Mouse (Mus musculus) MEL (cell line): Measurements from ENCODE around the gene Mcoln3. TPM values are rescaled to one million over a fixed set of nuclear protein-coding genes. Genes with fewer than 3 reads are reported as not detected.
A peak's percentile ranks its signal among the peaks of the same experiment; 100 is the strongest.

ENCODE experiments used
- DNase-seq: peaks from one replicate; pipeline ENCODE4 v3.0.0; 2011; ENCODE audit warnings: low read depth, low spot score
- H3K27ac ChIP-seq: 2 replicates; pipeline ENCODE4 v1.5.1; 2012; ENCODE audit warnings: low read depth, mild to moderate bottlenecking, control low read depth, low read length, moderate library complexity; ENCODE audit not compliant: control insufficient read depth
- H3K27me3 ChIP-seq, 2 experiments: fragments of 150-350 bp in 1 of 2; sonication (generic) in 1 of 2; 2 replicates each; pipeline ENCODE4 v1.6.1; 2012; ENCODE audit warnings: low read length in 2 of 2, mild to moderate bottlenecking in 2 of 2, improper control_type of control experiment in 1 of 2, moderate library complexity in 1 of 2; ENCODE audit not compliant: insufficient read depth in 2 of 2, control insufficient read depth in 1 of 2
- H3K36me3 ChIP-seq, 2 experiments: 2 replicates each; pipeline ENCODE4 v1.6.1; 2012 to 2014; ENCODE audit warnings: low read length in 2 of 2, improper control_type of control experiment in 1 of 2, inconsistent platforms in 1 of 2, mild to moderate bottlenecking in 1 of 2; ENCODE audit not compliant: insufficient read depth in 2 of 2, control insufficient read depth in 1 of 2
- H3K4me1 ChIP-seq, 2 experiments: fragments of 150-350 bp in 1 of 2; sonication (generic) in 1 of 2; 2 replicates each; pipeline ENCODE4 v1.6.1; 2012; ENCODE audit warnings: low read length in 2 of 2, improper control_type of control experiment in 1 of 2, mild to moderate bottlenecking in 1 of 2; ENCODE audit not compliant: insufficient read depth in 2 of 2, control insufficient read depth in 1 of 2
- H3K4me3 ChIP-seq, 2 experiments: fragments of 150-350 bp in 1 of 2; sonication (generic) in 1 of 2; 2 replicates each; pipeline ENCODE4 v1.5.1; 2012; ENCODE audit warnings: low read depth in 2 of 2, low read length in 2 of 2, mild to moderate bottlenecking in 2 of 2, moderate library complexity in 2 of 2, control low read depth in 1 of 2, improper control_type of control experiment in 1 of 2; ENCODE audit not compliant: control insufficient read depth in 1 of 2, insufficient read depth in 1 of 2
- H3K79me2 ChIP-seq: 2 replicates; pipeline ENCODE4 v1.6.1; 2012; ENCODE audit warnings: mild to moderate bottlenecking, low read length, moderate library complexity; ENCODE audit not compliant: control insufficient read depth, poor library complexity, insufficient read depth
- H3K9ac ChIP-seq: 2 replicates; pipeline ENCODE4 v1.6.1; 2012; ENCODE audit warnings: low read depth, mild to moderate bottlenecking, control low read depth, low read length, moderate library complexity; ENCODE audit not compliant: control insufficient read depth, poor library complexity, severe bottlenecking
- H3K9me3 ChIP-seq: fragments of 150-350 bp; sonication (generic); replicated peaks from 2 replicates; pipeline ENCODE4 v1.6.1; 2012; ENCODE audit warnings: mild to moderate bottlenecking, low read length, improper control_type of control experiment, moderate library complexity; ENCODE audit not compliant: insufficient read depth
- BHLHE40 ChIP-seq: IDR thresholded peaks from 2 replicates; pipeline ENCODE4 v1.6.1; 2012; ENCODE audit warnings: low read depth, mild to moderate bottlenecking, inconsistent platforms, low read length, improper control_type of control experiment, borderline replicate concordance
- CHD1 ChIP-seq: IDR thresholded peaks from 2 replicates; pipeline ENCODE4 v1.6.1; 2012; ENCODE audit warnings: low read depth, mild to moderate bottlenecking, inconsistent platforms, low read length, improper control_type of control experiment
- CHD2 ChIP-seq: IDR thresholded peaks from 2 replicates; pipeline ENCODE4 v1.6.1; 2011; ENCODE audit warnings: low read length, improper control_type of control experiment
- CTCF ChIP-seq, 3 experiments: IDR thresholded peaks in 2 of 3; conservative IDR thresholded peaks in 1 of 3; 2 replicates each; pipeline ENCODE4 v1.5.1; 2011 to 2012; ENCODE audit warnings: low read length in 3 of 3, low read depth in 2 of 3, mild to moderate bottlenecking in 2 of 3, improper control_type of control experiment in 1 of 3, inconsistent platforms in 1 of 3, mixed read lengths in 1 of 3, moderate library complexity in 1 of 3; ENCODE audit not compliant: control insufficient read depth in 1 of 3, insufficient read depth in 1 of 3, poor library complexity in 1 of 3, severe bottlenecking in 1 of 3
- ELF1 ChIP-seq: IDR thresholded peaks from 2 replicates; pipeline ENCODE4 v1.6.1; 2014; ENCODE audit warnings: low read depth, mild to moderate bottlenecking, inconsistent platforms, low read length, improper control_type of control experiment, moderate library complexity
- EP300 ChIP-seq, 2 experiments: IDR thresholded peaks; 2 replicates each; pipeline ENCODE4 v1.6.1; 2011; ENCODE audit warnings: improper control_type of control experiment in 2 of 2, low read length in 2 of 2, low read depth in 1 of 2, mild to moderate bottlenecking in 1 of 2
- ETS1 ChIP-seq: IDR thresholded peaks from 2 replicates; pipeline ENCODE4 v1.6.1; 2012; ENCODE audit warnings: low read depth, mild to moderate bottlenecking, inconsistent platforms, low read length, improper control_type of control experiment, moderate library complexity
- GATA1 ChIP-seq: IDR thresholded peaks from 2 replicates; pipeline ENCODE4 v1.6.1; 2011; ENCODE audit warnings: low read depth, low read length, improper control_type of control experiment
- HCFC1 ChIP-seq: IDR thresholded peaks from 2 replicates; pipeline ENCODE4 v1.6.1; 2012; ENCODE audit warnings: low read depth, mild to moderate bottlenecking, inconsistent platforms, low read length, improper control_type of control experiment, moderate library complexity
- JUND ChIP-seq: IDR thresholded peaks from 2 replicates; pipeline ENCODE4 v1.6.1; 2011; ENCODE audit warnings: low read depth, mild to moderate bottlenecking, improper control_type of control experiment, low read length
- MAFK ChIP-seq: IDR thresholded peaks from 2 replicates; pipeline ENCODE4 v1.6.1; 2011; ENCODE audit warnings: low read depth, mild to moderate bottlenecking, low read length, improper control_type of control experiment, borderline replicate concordance
- MAX ChIP-seq: IDR thresholded peaks from 2 replicates; pipeline ENCODE4 v1.6.1; 2011; ENCODE audit warnings: low read length, improper control_type of control experiment
- MEF2A ChIP-seq: IDR thresholded peaks from 2 replicates; pipeline ENCODE4 v1.6.1; 2014; ENCODE audit warnings: low read depth, mild to moderate bottlenecking, inconsistent platforms, low read length, improper control_type of control experiment; ENCODE audit not compliant: poor library complexity, insufficient replicate concordance, severe bottlenecking; ENCODE audit errors: extremely low read depth
- MXI1 ChIP-seq: IDR thresholded peaks from 2 replicates; pipeline ENCODE4 v1.6.1; 2011; ENCODE audit warnings: mild to moderate bottlenecking, low read depth, low read length, improper control_type of control experiment
- MYB ChIP-seq: IDR thresholded peaks from 2 replicates; pipeline ENCODE4 v1.6.1; 2011; ENCODE audit warnings: mild to moderate bottlenecking, low read depth, low read length, improper control_type of control experiment
- MYC ChIP-seq: IDR thresholded peaks from 2 replicates; pipeline ENCODE4 v1.6.1; 2011; ENCODE audit warnings: low read depth, mild to moderate bottlenecking, low read length, improper control_type of control experiment, moderate library complexity
- NRF1 ChIP-seq: IDR thresholded peaks from 2 replicates; pipeline ENCODE4 v1.6.1; 2014; ENCODE audit warnings: low read depth, mild to moderate bottlenecking, inconsistent platforms, low read length, improper control_type of control experiment, moderate library complexity; ENCODE audit not compliant: poor library complexity, insufficient read depth, severe bottlenecking
- POLR2AphosphoS5 ChIP-seq: IDR thresholded peaks from 2 replicates; pipeline ENCODE4 v1.6.1; 2012; ENCODE audit warnings: low read depth, borderline replicate concordance, mild to moderate bottlenecking, inconsistent platforms, low read length, moderate library complexity, mixed read lengths
- RCOR1 ChIP-seq: IDR thresholded peaks from 2 replicates; pipeline ENCODE4 v1.6.1; 2012; ENCODE audit warnings: low read depth, mild to moderate bottlenecking, inconsistent platforms, low read length, improper control_type of control experiment
- SIN3A ChIP-seq: IDR thresholded peaks from 2 replicates; pipeline ENCODE4 v1.6.1; 2012; ENCODE audit warnings: low read length, improper control_type of control experiment, inconsistent platforms
- TAL1 ChIP-seq: IDR thresholded peaks from 2 replicates; pipeline ENCODE4 v1.6.1; 2012; ENCODE audit warnings: mild to moderate bottlenecking, inconsistent platforms, low read length, moderate library complexity, mixed read lengths
- TBP ChIP-seq: IDR thresholded peaks from 2 replicates; pipeline ENCODE4 v1.8.0; 2011; ENCODE audit warnings: low read depth, low read length, improper control_type of control experiment
- TCF12 ChIP-seq: IDR thresholded peaks from 2 replicates; pipeline ENCODE4 v1.6.1; 2014; ENCODE audit warnings: low read depth, mild to moderate bottlenecking, inconsistent platforms, low read length, improper control_type of control experiment, moderate library complexity
- USF1 ChIP-seq: IDR thresholded peaks from 2 replicates; pipeline ENCODE4 v1.6.1; 2014; ENCODE audit warnings: low read depth, mild to moderate bottlenecking, inconsistent platforms, low read length, improper control_type of control experiment, moderate library complexity
- USF2 ChIP-seq, 2 experiments: IDR thresholded peaks; 2 replicates each; pipeline ENCODE4 v1.6.1; 2011 to 2012; ENCODE audit warnings: improper control_type of control experiment in 2 of 2, low read length in 2 of 2, borderline replicate concordance in 1 of 2, inconsistent platforms in 1 of 2, low read depth in 1 of 2, mild to moderate bottlenecking in 1 of 2; ENCODE audit not compliant: insufficient read depth in 1 of 2
- ZMIZ1 ChIP-seq: IDR thresholded peaks from 2 replicates; pipeline ENCODE4 v1.6.1; 2012; ENCODE audit warnings: low read depth, mild to moderate bottlenecking, inconsistent platforms, low read length, improper control_type of control experiment, moderate library complexity
- ZNF384 ChIP-seq: IDR thresholded peaks from 2 replicates; pipeline ENCODE4 v1.6.1; 2012; ENCODE audit warnings: low read depth, mild to moderate bottlenecking, inconsistent platforms, low read length, improper control_type of control experiment
- polyA plus RNA-seq, 2 experiments: library from polyadenylated mRNA; stranded (reverse) in 1 of 2; unstranded in 1 of 2; fragments of >175 nt in 1 of 2; fragments of >200 nt in 1 of 2; gene quantifications; 2 replicates each; pipeline versions ENCODE4 v1.2.1 to v1.2.4; 2012; ENCODE audit warnings: low replicate concordance in 2 of 2, low read depth in 1 of 2; ENCODE audit not compliant: insufficient read length in 2 of 2, insufficient read depth in 1 of 2, missing spikeins in 1 of 2
- total RNA-seq: library from RNA; depleted of rRNA; stranded (reverse); fragments of 300-350 nt; gene quantifications from 2 replicates; pipeline ENCODE4 v1.2.3, GENCODE M21; 2012

Gene Mcoln3
- total and polyA plus RNA-seq, 3 experiments = not detected

GRCm38 (mm10) chr3:146127205-146127604 is 10.0 kb downstream of the Mcoln3 start:
- H3K4me1 ChIP-seq = peaks cover 0 to 16% of the 10 kb centered on the region in 2 experiments; a peak in 3 of 4 replicates
- no peaks in the 10 kb centered on the region for H3K27me3 ChIP-seq
- peak overlapping the region; percentile 21; the same call in 1 of the 2 replicates for H3K27ac ChIP-seq
- peaks cover 0 to 9% of the 10 kb centered on the region in 2 experiments; a peak in 2 of 4 replicates for H3K36me3 ChIP-seq
- H3K4me3 ChIP-seq = no peak overlapping the region
- no peak overlapping the region for H3K9ac ChIP-seq
- no peaks in the 10 kb centered on the region for H3K9me3 ChIP-seq
- DNase-seq = peak; percentile 86
- no peak for TF ChIP-seq ZMIZ1
- peak; percentile 30; the same call in 1 of the 2 replicates for TF ChIP-seq MAFK
- TF ChIP-seq MYC = 0 out of 2 replicates have a peak, but pooled peaks have one; percentile 33
- no peak for TF ChIP-seq USF1
- TF ChIP-seq BHLHE40 = no peak
- peak; percentile 66 for TF ChIP-seq TBP
- no peak for TF ChIP-seq ELF1
- TF ChIP-seq MEF2A = no peak
- no peak for TF ChIP-seq POLR2AphosphoS5
- peak; percentile 93 to 95 for TF ChIP-seq EP300 (IDR thresholded peaks at IDR 0.05; ENCODE audit: low read depth in 1 of 2, low read length in 2 of 2)
- no peak for TF ChIP-seq MAX
- TF ChIP-seq USF2 (IDR thresholded peaks at IDR 0.05; ENCODE audit: borderline replicate concordance in 1 of 2, insufficient read depth in 1 of 2, low read depth in 1 of 2, low read length in 2 of 2) = no peak
- TF ChIP-seq HCFC1 = no peak
- peak; percentile 74 for TF ChIP-seq ETS1
- TF ChIP-seq SIN3A = peak; percentile 54; the same call in 1 of the 2 replicates
- TF ChIP-seq CTCF (IDR thresholded peaks at IDR 0.05 in 2 of 3, conservative IDR thresholded peaks at IDR 0.05 in 1 of 3; ENCODE audit: control insufficient read depth in 1 of 3, insufficient read depth in 1 of 3, low read depth in 2 of 3, low read length in 3 of 3, poor library complexity in 1 of 3, severe bottlenecking in 1 of 3) = no peak
- TF ChIP-seq MXI1 = no peak
- TF ChIP-seq NRF1 = no peak
- no peak for TF ChIP-seq CHD2
- peak; percentile 96 for TF ChIP-seq GATA1
- TF ChIP-seq TCF12 = peak; percentile 96
- no peak for TF ChIP-seq JUND
- peak; percentile 80 for TF ChIP-seq TAL1
- TF ChIP-seq MYB = no peak
- peak; percentile 83 for TF ChIP-seq RCOR1
- no peak for TF ChIP-seq ZNF384
- TF ChIP-seq CHD1 = no peak
- H3K79me2 ChIP-seq = no peaks in the 10 kb centered on the region
